Mouse (Mus musculus) hindbrain, embryonic 11.5 days (tissue): ENCODE results near the gene Snrpd3. TPM values are rescaled to one million over a fixed set of nuclear protein-coding genes. Genes with fewer than 3 reads are reported as not detected.

Experiments used
- ATAC-seq: fragments of 200-750 bp; cut with Nextera tagmentation; 2 replicates; pipeline ENCODE4 v1.8.0; 2017; ENCODE audit warnings: mild to moderate bottlenecking, moderate TSS enrichment, moderate library complexity; ENCODE audit not compliant: low FRiP score
- DNase-seq: peaks from one replicate; pipeline ENCODE4 v3.0.0-alpha.2; 2015; ENCODE audit warnings: low spot score
- H3K27ac ChIP-seq: fragments of 300-500 bp; sonication (generic); 2 replicates; pipeline ENCODE4 v1.5.1; 2014; ENCODE audit warnings: mild to moderate bottlenecking, low read depth, low read length
- H3K27me3 ChIP-seq: fragments of 300-500 bp; sonication (generic); 2 replicates; pipeline ENCODE4 v1.6.1; 2014; ENCODE audit warnings: mild to moderate bottlenecking, low read length, moderate library complexity, mixed read lengths; ENCODE audit not compliant: control insufficient read depth, insufficient read depth
- H3K36me3 ChIP-seq: fragments of 300-500 bp; sonication (generic); 2 replicates; pipeline ENCODE4 v1.6.1; 2014; ENCODE audit warnings: mild to moderate bottlenecking, low read length, moderate library complexity, mixed read lengths; ENCODE audit not compliant: control insufficient read depth, insufficient read depth
- H3K4me1 ChIP-seq: fragments of 300-500 bp; sonication (generic); replicated peaks from 2 replicates; pipeline ENCODE4 v1.6.1; 2014; ENCODE audit warnings: low read length, mixed read lengths; ENCODE audit not compliant: control insufficient read depth, insufficient read depth
- H3K4me2 ChIP-seq: fragments of 300-500 bp; sonication (generic); replicated peaks from 2 replicates; pipeline ENCODE4 v1.6.1; 2014; ENCODE audit warnings: mild to moderate bottlenecking, low read depth, low read length
- H3K4me3 ChIP-seq: fragments of 300-500 bp; sonication (generic); 2 replicates; pipeline ENCODE4 v1.5.1; 2014; ENCODE audit warnings: low read depth, low read length
- H3K9ac ChIP-seq: fragments of 300-500 bp; sonication (generic); 2 replicates; pipeline ENCODE4 v1.6.1; 2014; ENCODE audit warnings: low read depth, low read length
- H3K9me3 ChIP-seq: fragments of 300-500 bp; sonication (generic); 2 replicates; pipeline ENCODE4 v1.6.1; 2016; ENCODE audit warnings: low read length; ENCODE audit not compliant: control insufficient read depth
- WGBS: fragments of 180-500 bp; shearing (Covaris S2); extraction: QIAGEN DNeasy Blood & Tissue Kit; methylation state at CpG from one replicate; pipeline ENCODE4 v1.1.7; 2014; 5-methylcytosine and 5-hydroxymethylcytosine counted together
- polyA plus RNA-seq: library from polyadenylated mRNA; unstranded; fragments of >200 nt; fragmentation: Nextera tagmentation; extraction: Ambion mirVana; gene quantifications from 2 replicates; pipeline ENCODE4 v1.2.1, GENCODE M21; 2014

The Snrpd3 gene
- polyA plus RNA-seq, 1 experiment from 2014 or later = 180 TPM

- no peak overlapping the region for H3K9ac ChIP-seq
- H3K27me3 ChIP-seq = no peaks in the 10 kb centered on the region
- 85% methylated on average over 11 of the region's 11 CpGs for WGBS
- no peaks in the 10 kb centered on the region for H3K36me3 ChIP-seq
- no peak for DNase-seq
- no peaks in the 10 kb centered on the region for H3K9me3 ChIP-seq
- no peak for ATAC-seq
- no peak overlapping the region for H3K4me2 ChIP-seq
- H3K27ac ChIP-seq = no peak overlapping the region
- no peaks in the 10 kb centered on the region for H3K4me1 ChIP-seq
- no peak overlapping the region for H3K4me3 ChIP-seq
Measured at GRCm38 (mm10) chr10:75482919-75483483, 34.4 kb upstream of the Snrpd3 start.

DNA sequence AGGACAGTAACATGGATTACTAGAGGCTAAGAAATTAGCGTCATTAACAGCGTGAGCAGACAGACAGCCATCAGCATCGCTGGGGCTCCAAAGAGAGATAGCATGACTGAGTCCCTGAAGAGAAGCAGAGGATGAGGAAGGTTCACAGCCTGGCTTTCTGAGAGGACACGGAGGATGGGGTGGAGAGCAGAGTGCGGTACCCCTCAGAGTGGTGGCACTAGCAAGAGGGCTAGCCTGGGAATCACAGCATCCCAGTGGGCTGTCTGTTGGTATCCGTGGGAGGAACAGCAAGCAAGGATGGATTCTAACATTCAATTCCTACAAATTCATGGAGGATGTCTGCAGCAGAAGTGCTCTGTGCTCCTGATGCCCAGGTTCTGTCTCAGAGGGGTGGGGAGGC is 33.3 kb upstream of the Snrpd3 start:
- H3K9ac ChIP-seq = no peak overlapping the region
- no peaks in the 10 kb centered on the region for H3K27me3 ChIP-seq
- no peak overlapping the region for H3K4me2 ChIP-seq
- H3K4me1 ChIP-seq = no peaks in the 10 kb centered on the region
- no peak overlapping the region for H3K27ac ChIP-seq
- DNase-seq (no peak), ATAC-seq (no peak)
- H3K36me3 ChIP-seq = no peaks in the 10 kb centered on the region
- no peak overlapping the region for H3K4me3 ChIP-seq
- 89% methylated on average over 6 of the region's 6 CpGs for WGBS
- no peaks in the 10 kb centered on the region for H3K9me3 ChIP-seq

DNA sequence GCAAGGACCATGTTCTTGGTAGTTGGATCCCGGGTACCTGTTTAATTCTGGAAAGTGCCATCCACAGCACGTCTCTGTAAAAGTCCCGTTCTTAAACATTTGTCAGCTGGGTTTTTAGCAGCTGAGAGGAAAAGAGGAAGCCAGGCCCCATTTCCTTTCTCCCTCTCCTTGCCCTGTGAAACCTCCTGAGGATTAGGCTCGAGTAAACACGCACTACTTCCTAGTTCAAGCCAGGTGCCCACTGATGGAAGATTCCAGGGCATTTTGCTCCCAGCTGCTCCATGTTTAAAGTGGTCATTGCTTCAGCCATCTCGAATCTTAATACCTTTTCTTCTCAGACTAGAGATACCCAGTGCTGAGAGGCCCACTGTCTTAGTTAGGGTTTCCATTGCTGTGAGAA is 32.6 kb upstream of the Snrpd3 start:
- no peak overlapping the region for H3K9ac ChIP-seq
- H3K4me1 ChIP-seq = no peaks in the 10 kb centered on the region
- WGBS = 71% methylated on average over 6 of the region's 6 CpGs
- no peak overlapping the region for H3K4me2 ChIP-seq
- no peaks in the 10 kb centered on the region for H3K36me3 ChIP-seq
- DNase-seq (no peak), ATAC-seq (no peak)
- no peaks in the 10 kb centered on the region for H3K9me3 ChIP-seq
- H3K27ac ChIP-seq = no peak overlapping the region
- H3K4me3 ChIP-seq = no peak overlapping the region
- H3K27me3 ChIP-seq = no peaks in the 10 kb centered on the region

DNA sequence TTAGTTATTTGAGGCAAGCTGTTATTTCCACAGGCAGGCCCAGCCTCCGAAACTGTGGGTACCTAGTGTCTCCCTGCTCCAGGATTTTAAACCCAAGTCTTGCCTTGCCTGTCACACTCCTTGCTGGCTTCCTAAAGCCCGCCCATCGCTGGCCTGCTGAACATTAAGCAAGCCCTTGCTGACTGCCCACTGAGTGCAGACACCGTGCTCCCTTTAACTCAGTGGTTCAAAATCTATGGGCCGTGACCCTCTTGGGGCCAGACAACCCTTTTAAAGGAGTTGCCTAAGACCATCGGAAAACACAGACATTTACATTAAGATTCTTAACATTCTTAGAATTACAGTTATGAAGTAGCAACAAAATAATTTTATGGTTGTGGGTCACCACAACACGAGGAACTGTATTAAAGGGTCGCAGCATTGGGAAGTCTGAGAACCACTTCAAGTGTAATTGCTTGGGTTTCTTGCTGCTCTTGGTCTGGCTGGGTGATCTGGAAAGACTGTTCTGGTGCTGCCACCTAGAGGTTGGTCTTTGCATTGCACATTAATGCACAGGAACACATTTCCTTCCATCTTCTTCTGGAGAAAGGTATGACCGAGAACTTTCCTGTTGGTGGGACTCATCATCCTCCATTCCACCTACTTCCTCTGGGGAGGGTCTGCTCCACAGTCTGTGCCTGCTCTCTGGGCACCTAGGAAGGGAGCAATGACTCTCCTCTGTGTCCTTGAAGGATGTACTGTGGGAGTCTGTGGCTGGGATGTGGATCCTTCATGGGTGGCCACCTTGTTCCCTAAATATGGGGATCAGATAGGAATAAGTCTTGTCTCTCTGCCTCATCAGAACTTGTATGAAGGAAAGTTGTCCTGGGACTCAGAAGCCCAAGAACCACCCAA is 31.0 kb upstream of the Snrpd3 start:
- WGBS = 54% methylated on average over 9 of the region's 9 CpGs
- no peak overlapping the region for H3K27ac ChIP-seq
- no peaks in the 10 kb centered on the region for H3K9me3 ChIP-seq
- no peaks in the 10 kb centered on the region for H3K36me3 ChIP-seq
- peak; percentile 53; the same call in 1 of the 2 replicates for ATAC-seq
- no peaks in the 10 kb centered on the region for H3K4me1 ChIP-seq
- no peak overlapping the region for H3K4me2 ChIP-seq
- H3K27me3 ChIP-seq = no peaks in the 10 kb centered on the region
- H3K4me3 ChIP-seq = no peak overlapping the region
- DNase-seq = peak; percentile 84
- H3K9ac ChIP-seq = no peak overlapping the region

DNA sequence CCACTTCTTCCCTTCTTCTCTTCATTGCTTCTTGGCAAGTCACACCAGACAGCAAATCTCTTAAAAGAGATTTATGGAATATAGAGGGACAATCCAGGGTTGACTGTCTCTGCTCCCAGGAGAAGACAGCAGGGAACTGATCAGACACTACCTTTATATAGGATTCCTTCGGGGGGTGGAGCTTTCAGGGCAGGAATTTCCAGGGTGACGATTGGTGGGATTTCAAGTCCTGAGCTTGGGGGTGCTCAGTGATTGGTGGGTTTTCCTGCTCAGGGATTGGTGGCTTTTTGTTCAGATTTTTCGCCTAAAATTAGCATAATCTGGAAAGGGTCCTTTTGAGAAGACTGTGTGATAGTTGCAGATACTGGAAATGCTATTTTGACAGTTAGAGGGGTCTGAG is 30.2 kb upstream of the Snrpd3 start:
- no peak overlapping the region for H3K9ac ChIP-seq
- DNase-seq (no peak), ATAC-seq (no peak)
- no peaks in the 10 kb centered on the region for H3K36me3 ChIP-seq
- H3K9me3 ChIP-seq = no peaks in the 10 kb centered on the region
- WGBS = 70% methylated on average over 3 of the region's 3 CpGs
- H3K27ac ChIP-seq = no peak overlapping the region
- H3K4me2 ChIP-seq = no peak overlapping the region
- H3K4me3 ChIP-seq = no peak overlapping the region
- H3K4me1 ChIP-seq = no peaks in the 10 kb centered on the region
- no peaks in the 10 kb centered on the region for H3K27me3 ChIP-seq

GRCm38 (mm10) chr10:75489522-75489921 is 27.8 kb upstream of the Snrpd3 start:
- Histone ChIP-seq H3K4me1 (no peaks in the 10 kb centered on the region), H3K4me2 (no peak overlapping the region), H3K27ac (no peak overlapping the region), H3K36me3 (no peaks in the 10 kb centered on the region), H3K4me3 (no peak overlapping the region), H3K9ac (no peak overlapping the region), H3K9me3 (no peaks in the 10 kb centered on the region), H3K27me3 (no peaks in the 10 kb centered on the region)
- DNase-seq = no peak
- WGBS = 84% methylated on average over 2 of the region's 2 CpGs
- ATAC-seq = no peak

DNA sequence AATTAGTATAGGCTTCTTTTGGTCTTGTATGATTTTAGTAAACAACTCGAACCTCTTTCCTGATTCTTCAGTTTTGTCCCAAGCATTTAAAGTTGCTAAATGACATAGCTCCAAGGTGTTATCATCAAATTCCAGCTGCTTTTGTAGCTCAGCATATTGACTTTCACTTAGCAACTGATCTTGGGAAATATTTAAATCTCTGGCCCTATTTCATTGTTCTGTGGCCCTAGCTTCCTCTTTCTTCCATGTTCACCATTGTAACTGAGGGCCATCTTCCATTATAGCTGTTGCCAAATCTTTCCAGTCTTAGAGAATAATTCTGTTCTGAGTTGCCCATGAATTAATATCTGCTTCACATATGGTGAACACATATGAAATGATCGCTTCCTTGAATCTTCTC is 26.6 kb upstream of the Snrpd3 start:
- no peaks in the 10 kb centered on the region for H3K9me3 ChIP-seq
- ATAC-seq (no peak), DNase-seq (no peak)
- H3K27ac ChIP-seq = no peak overlapping the region
- H3K4me3 ChIP-seq = no peak overlapping the region
- no peak overlapping the region for H3K4me2 ChIP-seq
- H3K9ac ChIP-seq = no peak overlapping the region
- H3K27me3 ChIP-seq = no peaks in the 10 kb centered on the region
- H3K36me3 ChIP-seq = no peaks in the 10 kb centered on the region
- H3K4me1 ChIP-seq = no peaks in the 10 kb centered on the region
- WGBS = 84% methylated on average over 2 of the region's 2 CpGs

DNA sequence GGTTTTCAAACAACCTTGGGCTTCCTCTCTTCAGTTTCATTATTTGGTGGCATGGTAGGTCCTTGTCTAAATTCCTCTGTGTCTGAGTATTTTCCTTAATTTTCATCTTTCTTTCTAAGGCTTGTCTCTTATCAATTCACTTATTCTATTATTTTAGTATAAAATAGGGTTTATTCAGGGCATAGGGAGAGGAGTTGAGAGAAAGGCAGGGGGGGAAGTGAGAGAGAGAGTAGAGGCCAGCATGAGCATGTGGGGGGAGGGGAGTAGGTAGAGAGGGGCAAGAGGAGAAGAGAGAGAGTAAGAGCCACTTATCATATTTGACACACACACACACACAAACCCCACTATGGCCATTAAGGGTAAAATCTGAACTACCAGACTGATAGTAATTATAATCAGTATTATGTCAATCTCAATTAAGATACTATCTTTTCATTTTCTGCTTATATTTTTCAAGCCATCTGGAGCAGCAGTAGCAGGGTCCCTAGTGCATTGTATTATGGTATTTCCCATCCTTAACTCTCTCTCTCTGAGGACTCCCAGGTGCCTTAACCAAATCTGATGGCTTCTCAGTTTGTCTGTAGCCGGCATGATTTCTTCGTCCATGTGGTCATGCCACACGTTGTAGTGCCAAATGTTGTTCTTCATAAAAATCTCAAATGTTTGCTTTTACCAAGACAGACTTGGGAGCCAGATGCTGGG is 26.0 kb upstream of the Snrpd3 start:
- Histone ChIP-seq H3K27me3 (no peaks in the 10 kb centered on the region), H3K9ac (no peak overlapping the region), H3K4me1 (no peaks in the 10 kb centered on the region), H3K27ac (no peak overlapping the region), H3K36me3 (no peaks in the 10 kb centered on the region), H3K9me3 (no peaks in the 10 kb centered on the region), H3K4me3 (no peak overlapping the region), H3K4me2 (no peak overlapping the region)
- 84% methylated on average over 3 of the region's 3 CpGs for WGBS
- ATAC-seq (no peak), DNase-seq (no peak)
